Comparison of ENCODE assay signal across 9 mouse cellular contexts in genomic region chr12:85436021-85436621, GRCm38 (mm10). TPM values are rescaled to one million over a fixed set of nuclear protein-coding genes. Genes with fewer than 3 reads are reported as not detected.
DNase-seq lines count a peak whose midpoint lies in the region; ATAC-seq and TF ChIP-seq lines count a peak whose summit lies in the region.
"Had no signal": no experiment of that assay in that cellular context is flagged by ENCODE, and none has a peak within 500 bp of the region (broad histone marks: within the 10 kb centered on the region; RNA-seq: fewer than 3 reads in every experiment).

No protein-coding gene starts in this region.

- H3K4me1 ChIP-seq in neural tube, embryonic 11.5 days (ENCODE audit: control insufficient read depth, insufficient read depth, low read length) = no peaks in the 10 kb centered on the region
- H3K4me1 ChIP-seq in forebrain, postnatal 0 days (ENCODE audit: insufficient read depth) = peaks cover 18% of the 10 kb centered on the region
- H3K4me1 ChIP-seq in small intestine, adult 2 months (ENCODE audit: control insufficient read depth, insufficient read depth, insufficient read length, low read length) = peaks cover 9% of the 10 kb centered on the region; the same call in 1 of the 2 replicates

- H3K4me2 ChIP-seq in neural tube, embryonic 11.5 days (ENCODE audit: low read depth) = no peak overlapping the region
- peak overlapping the region; percentile 31 for H3K4me2 ChIP-seq in forebrain, postnatal 0 days (ENCODE audit: low read depth)

- H3K9me3 ChIP-seq in neural tube, embryonic 11.5 days (ENCODE audit: control insufficient read depth, low read length) = no peaks in the 10 kb centered on the region
- H3K9me3 ChIP-seq in forebrain, postnatal 0 days (ENCODE audit: low read length) = no peaks in the 10 kb centered on the region

- H3K9ac ChIP-seq in neural tube, embryonic 11.5 days (ENCODE audit: low read length) = no peak overlapping the region
- H3K9ac ChIP-seq in forebrain, postnatal 0 days = 0 out of 2 replicates have a peak overlapping the region, but pooled peaks have one; percentile 18

- 78% methylated on average over 10 of the region's 10 CpGs for WGBS in neural tube, embryonic 11.5 days
- WGBS in forebrain, postnatal 0 days = 17% methylated on average over 10 of the region's 10 CpGs
- WGBS in small intestine, adult 2 months = 74% methylated on average over 10 of the region's 10 CpGs

- H3K36me3 ChIP-seq in neural tube, embryonic 11.5 days (ENCODE audit: control insufficient read depth, insufficient read depth, low read length) = no peaks in the 10 kb centered on the region
- H3K36me3 ChIP-seq in forebrain, postnatal 0 days (ENCODE audit: insufficient read depth) = no peaks in the 10 kb centered on the region
- no peaks in the 10 kb centered on the region for H3K36me3 ChIP-seq in small intestine, adult 2 months (ENCODE audit: control insufficient read depth, insufficient read depth, low read length)

- no peak for TF ChIP-seq CTCF in forebrain, postnatal 0 days (IDR thresholded peaks at IDR 0.05; ENCODE audit: low read depth)
- no peak for TF ChIP-seq CTCF in small intestine, adult 2 months (IDR thresholded peaks at IDR 0.05; ENCODE audit: extremely low read depth, insufficient read length, insufficient replicate concordance, low read depth, low read length)

- no peak overlapping the region for H3K27ac ChIP-seq in neural tube, embryonic 11.5 days (ENCODE audit: low read depth, low read length)
- H3K27ac ChIP-seq in forebrain, postnatal 0 days (ENCODE audit: low read depth, low read length) = peak overlapping the region; percentile 73
- peak overlapping the region; percentile 4; the same call in 1 of the 2 replicates for H3K27ac ChIP-seq in small intestine, adult 2 months (ENCODE audit: insufficient read depth, low read depth, low read length)

- TF ChIP-seq POLR2A in small intestine, adult 2 months (IDR thresholded peaks at IDR 0.05; ENCODE audit: low read depth, low read length) = no peak

- no peak for ATAC-seq in neural tube, embryonic 11.5 days (ENCODE audit: insufficient read depth, low FRiP score, low TSS enrichment)
- peak; percentile 95 for ATAC-seq in forebrain, postnatal 0 days
- ATAC-seq: Patski had no signal

- no peak overlapping the region for H3K4me3 ChIP-seq in neural tube, embryonic 11.5 days (ENCODE audit: low read depth, low read length)
- no peak overlapping the region for H3K4me3 ChIP-seq in forebrain, postnatal 0 days (ENCODE audit: low read depth, low read length)
- no peak overlapping the region for H3K4me3 ChIP-seq in small intestine, adult 2 months (ENCODE audit: low read depth, low read length)

- intact Hi-C loops in heart, postnatal 25 days (cut with DNase I) = loop anchor here (2.0 to 5.0 kb wide), 2 partner anchors 17 to 36 kb away; partner anchors contain the start of gene Fos
- intact Hi-C loops in left cerebral cortex, postnatal 25 days (cut with DNase I) = loop anchor here (1.0 to 5.0 kb wide), 5 partner anchors 19 to 221 kb away; partner anchors contain the start of gene Fos

- DNase-seq in neural tube, embryonic 11.5 days (ENCODE audit: low spot score) = peak; percentile 28
- no peak for DNase-seq in neural tube, embryonic 10.5 days (ENCODE audit: extremely low spot score, low spot score)
- DNase-seq in forebrain, postnatal 0 days = peak; percentile 92
- DNase-seq in heart, postnatal 25 days (ENCODE audit: low spot score) = peak; percentile 27
- DNase-seq in left cerebral cortex, postnatal 25 days (ENCODE audit: low spot score in 2 of 2) = peak; percentile 85 to 98
- no peak for DNase-seq in urinary bladder, postnatal 10 days (ENCODE audit: low spot score)
- DNase-seq in urinary bladder, postnatal 36 days (ENCODE audit: low spot score in 2 of 2) = no peak

- no peaks in the 10 kb centered on the region for H3K27me3 ChIP-seq in neural tube, embryonic 11.5 days (ENCODE audit: control insufficient read depth, insufficient read depth, low read length)
- no peaks in the 10 kb centered on the region for H3K27me3 ChIP-seq in forebrain, postnatal 0 days (ENCODE audit: insufficient read depth, low read length)
- no peaks in the 10 kb centered on the region for H3K27me3 ChIP-seq in small intestine, adult 2 months (ENCODE audit: control insufficient read depth, insufficient read depth, low read length)
- H3K27me3 ChIP-seq: Patski had no signal

RNA-seq across cellular contexts. Expression of gene Fos, which starts 37.6 kb away (rescaled TPM):
- 1.4 and 2.5 TPM in 2 replicates for polyA plus RNA-seq in neural tube, embryonic 11.5 days (2014; fragmentation: Nextera tagmentation; extraction: Ambion mirVana)
- total RNA-seq in forebrain, postnatal 0 days (2014; rRNA removed) = 14.2 and 18.0 TPM in 2 replicates
- 9.3 and 9.6 TPM in 2 replicates for polyA plus RNA-seq in forebrain, postnatal 0 days (2015; fragmentation: Nextera tagmentation; extraction: Ambion mirVana)
- 1 to 10 TPM; 3.4 to 3.9 TPM for total RNA-seq in heart, postnatal 25 days (2021)
- 10 to 100 TPM; 47.2 to 55.9 TPM for total RNA-seq in left cerebral cortex, postnatal 25 days (2021)
- 103 and 283 TPM in 2 replicates for polyA plus RNA-seq in small intestine, adult 2 months (2012; rRNA removed)

Comparison
In these comparisons a context has a peak if more than half of its experiments do, and no peak if none do; other contexts are left out.
1. DNase-seq: peak in neural tube, embryonic 11.5 days (single experiment), forebrain, postnatal 0 days (single experiment), heart, postnatal 25 days (single experiment) and left cerebral cortex, postnatal 25 days (2 of 2); none in neural tube, embryonic 10.5 days (single experiment), urinary bladder, postnatal 10 days (single experiment) and urinary bladder, postnatal 36 days (0 of 2).